9 mouse cellular contexts compared by ENCODE assay signal in genomic region chr6:113795241-113795702, GRCm38 (mm10). TPM values are rescaled to one million over a fixed set of nuclear protein-coding genes. Genes with fewer than 3 reads are reported as not detected.
DNase-seq lines count a peak whose midpoint lies in the region; ATAC-seq lines count a peak whose summit lies in the region.
"Had no signal": no experiment of that assay in that cellular context is flagged by ENCODE, and none has a peak within 500 bp of the region (broad histone marks: within the 10 kb centered on the region; RNA-seq: fewer than 3 reads in every experiment).

No protein-coding gene starts in this region.

- no peaks in the 10 kb centered on the region for H3K36me3 ChIP-seq in hindbrain, embryonic 10.5 days
- peaks cover 13% of the 10 kb centered on the region; the same call in 1 of the 2 replicates for H3K36me3 ChIP-seq in midbrain, embryonic 16.5 days (ENCODE audit: control insufficient read depth, insufficient read depth, low read length)
- H3K36me3 ChIP-seq: G1E had no signal

- peak; percentile 26 for DNase-seq in Muller cell, postnatal 12 days (ENCODE audit: inconsistent ontology term)
- DNase-seq in cerebellum, postnatal 10 days: peak; percentile 71 to 76
- DNase-seq in frontal cortex, postnatal 14 days (ENCODE audit: low spot score in 2 of 2): peak; percentile 46 to 53
- DNase-seq in hindbrain, embryonic 10.5 days (ENCODE audit: low spot score): peak; percentile 12
- peak; percentile 44 to 74 for DNase-seq in left cerebral cortex, adult 9 months (ENCODE audit: low spot score in 2 of 2)
- no peak for DNase-seq in adrenal gland, postnatal 36 days

- no peak overlapping the region for H3K9ac ChIP-seq in midbrain, embryonic 16.5 days (ENCODE audit: low read depth, low read length)

- H3K4me1 ChIP-seq in hindbrain, embryonic 10.5 days (replicated peaks): peaks cover 23% of the 10 kb centered on the region
- peaks cover 10% of the 10 kb centered on the region; the same call in 1 of the 2 replicates for H3K4me1 ChIP-seq in midbrain, embryonic 16.5 days (ENCODE audit: control insufficient read depth, insufficient read depth, low read length)

- H3K27ac ChIP-seq in hindbrain, embryonic 10.5 days: no peak overlapping the region
- H3K27ac ChIP-seq in midbrain, embryonic 16.5 days (ENCODE audit: low read length): peak overlapping the region; percentile 67

- no peak overlapping the region for H3K4me2 ChIP-seq in midbrain, embryonic 16.5 days (ENCODE audit: low read length)

- no peak overlapping the region for H3K4me3 ChIP-seq in hindbrain, embryonic 10.5 days
- H3K4me3 ChIP-seq in midbrain, embryonic 16.5 days (ENCODE audit: low read depth, low read length): no peak overlapping the region

- peak; percentile 67 for ATAC-seq in midbrain, embryonic 16.5 days
- no peak for ATAC-seq in erythroblast, adult 5-6 weeks (replicated peaks; ENCODE audit: low FRiP score, poor library complexity, severe bottlenecking)

- H3K9me3 ChIP-seq in hindbrain, embryonic 10.5 days: no peaks in the 10 kb centered on the region
- H3K9me3 ChIP-seq in midbrain, embryonic 16.5 days (replicated peaks; ENCODE audit: control insufficient read depth, low read length, poor library complexity, severe bottlenecking): no peaks in the 10 kb centered on the region

- peaks cover 5% of the 10 kb centered on the region; the same call in 1 of the 2 replicates for H3K27me3 ChIP-seq in hindbrain, embryonic 10.5 days (ENCODE audit: insufficient read depth, poor library complexity, severe bottlenecking)
- H3K27me3 ChIP-seq in midbrain, embryonic 16.5 days (ENCODE audit: control insufficient read depth, insufficient read depth, low read depth, low read length): no peaks in the 10 kb centered on the region

- WGBS in hindbrain, embryonic 10.5 days: 16% methylated on average over 4 of the region's 4 CpGs
- 5% methylated on average over 4 of the region's 4 CpGs for WGBS in midbrain, embryonic 16.5 days

RNA-seq across cellular contexts. Expression of gene Sec13, which starts 54.7 kb away (rescaled TPM):
- polyA plus RNA-seq in hindbrain, embryonic 10.5 days (2016; fragmentation: Nextera tagmentation; extraction: Ambion mirVana): 291 and 296 TPM in 2 replicates
- 177 and 184 TPM in 2 replicates for polyA plus RNA-seq in midbrain, embryonic 16.5 days (2015; fragmentation: Nextera tagmentation; extraction: Ambion mirVana)
- 32.9 and 35.7 TPM in 2 replicates for total RNA-seq in erythroblast, adult 5-6 weeks (2015; ENCODE audit: low replicate concordance)
- total RNA-seq in erythroblast, adult 5-6 weeks (2017; ENCODE audit: low replicate concordance): 29.3 and 45.0 TPM in 2 replicates
- 100 to 1,000 TPM; 116 to 130 TPM for total RNA-seq in adrenal gland, postnatal 36 days (2021)

Comparison
In these comparisons a context has a peak if more than half of its experiments do, and no peak if none do; other contexts are left out.
1. DNase-seq: peak in Muller cell, postnatal 12 days (single experiment), cerebellum, postnatal 10 days (2 of 2), frontal cortex, postnatal 14 days (2 of 2), hindbrain, embryonic 10.5 days (single experiment) and left cerebral cortex, adult 9 months (2 of 2); none in adrenal gland, postnatal 36 days (0 of 2).